Mouse (Mus musculus) intestine, embryonic 16.5 days (tissue): ENCODE results near the gene Gtf3c4. TPM values are rescaled to one million over a fixed set of nuclear protein-coding genes. Genes with fewer than 3 reads are reported as not detected.

Source experiments
- ATAC-seq: fragments of 200-750 bp; cut with Nextera tagmentation; 2 replicates; pipeline ENCODE4 v1.8.0; 2017; ENCODE audit warnings: moderate TSS enrichment, moderate library complexity
- H3K27ac ChIP-seq: fragments of 300-500 bp; sonication (generic); 2 replicates; pipeline ENCODE4 v1.5.1; 2014; ENCODE audit warnings: mild to moderate bottlenecking, low read length
- H3K27me3 ChIP-seq: fragments of 300-500 bp; sonication (generic); replicated peaks from 2 replicates; pipeline ENCODE4 v1.6.1; 2014; ENCODE audit warnings: low read length, control low read depth, mixed read lengths; ENCODE audit not compliant: control insufficient read depth, insufficient read depth
- H3K36me3 ChIP-seq: fragments of 300-500 bp; sonication (generic); 2 replicates; pipeline ENCODE4 v1.6.1; 2014; ENCODE audit warnings: low read length, control low read depth; ENCODE audit not compliant: control insufficient read depth, insufficient read depth
- H3K4me1 ChIP-seq: fragments of 300-500 bp; sonication (generic); 2 replicates; pipeline ENCODE4 v1.6.1; 2014; ENCODE audit warnings: low read length, control low read depth, mixed read lengths; ENCODE audit not compliant: control insufficient read depth, insufficient read depth
- H3K4me2 ChIP-seq: fragments of 300-500 bp; sonication (generic); 2 replicates; pipeline ENCODE4 v1.6.1; 2014; ENCODE audit warnings: low read depth, low read length, control low read depth
- H3K4me3 ChIP-seq: fragments of 300-500 bp; sonication (generic); 2 replicates; pipeline ENCODE4 v1.5.1; 2014; ENCODE audit warnings: mild to moderate bottlenecking, low read length
- H3K9ac ChIP-seq: fragments of 300-500 bp; sonication (generic); 2 replicates; pipeline ENCODE4 v1.6.1; 2014; ENCODE audit warnings: low read depth, low read length
- H3K9me3 ChIP-seq: fragments of 300-500 bp; sonication (generic); 2 replicates; pipeline ENCODE4 v1.6.1; 2016; ENCODE audit warnings: low read length, control low read depth; ENCODE audit not compliant: control insufficient read depth
- WGBS: fragments of 180-500 bp; shearing (Covaris S2); extraction: QIAGEN DNeasy Blood & Tissue Kit; methylation state at CpG from one replicate; pipeline ENCODE4 v1.1.7; 2014; 5-methylcytosine and 5-hydroxymethylcytosine counted together
- polyA plus RNA-seq: library from polyadenylated mRNA; unstranded; fragments of >200 nt; fragmentation: Nextera tagmentation; extraction: Ambion mirVana; gene quantifications from 2 replicates; pipeline ENCODE4 v1.2.1, GENCODE M21; 2015

The Gtf3c4 gene
- polyA plus RNA-seq: 7.1 and 7.4 TPM in 2 replicates

DNA sequence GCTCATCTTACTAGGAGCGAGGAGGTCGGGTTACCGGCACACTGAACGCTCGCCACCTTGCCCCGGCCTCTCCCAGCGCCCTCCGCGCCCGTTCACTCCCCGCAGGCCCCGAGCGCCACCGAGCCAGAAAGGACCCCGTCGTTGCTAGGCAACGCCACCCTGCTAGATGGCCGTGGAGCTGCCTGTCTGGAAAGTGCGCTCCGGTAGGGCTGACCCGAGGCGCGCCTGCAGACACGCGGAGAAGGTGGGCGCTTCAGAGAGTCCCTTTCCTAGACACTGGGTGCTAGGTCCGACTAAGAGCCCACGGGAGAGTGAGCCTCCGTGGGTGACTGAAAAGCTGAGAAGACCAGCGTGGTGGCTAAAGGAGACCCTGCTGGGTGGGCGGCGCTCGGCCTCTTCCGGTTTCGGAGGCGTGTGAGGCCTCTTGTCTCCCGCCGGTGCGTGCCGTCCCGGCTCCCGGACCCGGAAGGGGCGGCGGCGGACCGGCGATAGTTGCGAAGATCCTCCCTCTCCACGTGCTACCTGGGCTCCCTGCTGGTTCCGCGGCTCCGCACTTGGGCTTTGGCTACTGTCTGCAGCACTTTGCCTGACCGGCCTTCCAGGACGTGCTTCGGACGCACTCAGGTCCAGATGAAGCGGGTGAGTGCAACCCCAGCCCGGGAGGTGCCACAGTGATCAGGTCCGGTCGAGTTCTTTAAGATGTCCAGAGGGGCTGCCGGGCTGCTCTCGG is at the start of gene Gtf3c4, which contains the start of gene Ddx31:
Gtf3c4 (minus strand) TSS at position 139 of the 730 bp plus-strand sequence.
Ddx31 (plus strand) TSS at position 185 of the 730 bp plus-strand sequence.
- H3K4me3 ChIP-seq: peak within 1 kb of the TSS; percentile 96
- ATAC-seq: peak; percentile 96
- WGBS: under 1% methylated on average over 63 of the region's 63 CpGs
- H3K9me3 ChIP-seq: no peaks in the 10 kb centered on the region
- peak within 1 kb of the TSS; percentile 88 for H3K4me2 ChIP-seq
- H3K27ac ChIP-seq: peak within 1 kb of the TSS; percentile 94
- H3K27me3 ChIP-seq: no peaks in the 10 kb centered on the region
- H3K36me3 ChIP-seq: peaks cover 4% of the 10 kb centered on the region; the same call in 1 of the 2 replicates
- peaks cover 27% of the 10 kb centered on the region for H3K4me1 ChIP-seq
- H3K9ac ChIP-seq: peak within 1 kb of the TSS; percentile 90

DNA sequence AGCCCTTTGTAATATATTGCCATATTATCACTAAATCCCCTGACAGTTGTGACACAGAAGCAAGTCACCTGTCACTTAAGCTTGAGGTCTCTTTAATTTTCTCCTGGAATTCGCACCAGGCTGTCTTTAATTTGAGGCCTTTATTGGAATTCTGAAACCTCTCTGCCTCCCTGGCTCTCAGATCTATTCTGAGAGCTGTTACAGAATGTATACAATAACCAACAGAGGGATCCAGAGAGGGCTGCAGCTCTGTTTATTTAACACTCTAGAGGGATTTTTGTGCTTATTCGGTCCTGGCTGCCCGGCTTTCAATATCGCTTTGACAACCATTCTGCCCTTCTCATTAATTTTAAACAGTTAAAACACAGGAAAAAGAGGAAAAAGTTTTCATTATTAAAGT is 44.8 kb upstream of the Gtf3c4 start:
- WGBS: 44% methylated on average over 4 of the region's 4 CpGs

DNA sequence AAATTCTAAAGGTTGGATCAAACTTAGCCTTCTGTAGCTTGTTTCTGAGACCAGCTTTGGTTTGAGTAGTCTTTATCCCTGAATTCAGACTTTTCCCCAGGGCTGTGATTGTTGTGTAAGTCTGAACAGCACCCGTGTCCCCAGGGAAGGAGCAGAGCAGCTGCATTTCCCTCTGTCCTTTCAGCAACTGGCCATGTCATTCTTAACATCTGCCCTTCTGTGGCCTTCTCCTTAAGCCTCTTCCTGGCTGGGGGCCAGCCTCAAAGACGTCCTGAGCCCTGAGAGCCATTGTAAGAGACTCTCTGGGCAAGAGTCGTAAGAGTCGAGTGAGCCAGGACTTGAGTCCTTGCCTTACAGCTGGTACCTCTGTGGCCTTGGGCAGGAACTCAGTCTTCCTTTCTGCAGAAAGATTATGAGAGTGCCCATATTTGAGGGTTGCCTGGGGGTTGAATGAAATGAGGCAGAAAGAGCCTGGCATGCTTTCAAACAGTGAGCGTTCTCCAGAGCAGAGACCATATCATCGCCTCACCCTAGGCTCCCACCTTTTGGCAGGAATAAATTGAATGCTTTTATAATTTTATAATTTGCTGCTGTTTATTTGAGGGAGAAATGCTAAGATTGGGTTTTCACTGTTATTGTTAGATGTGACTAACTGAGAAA is 42.8 kb upstream of the Gtf3c4 start:
- Histone ChIP-seq H3K27me3 (no peaks in the 10 kb centered on the region), H3K4me3 (no peak overlapping the region), H3K9me3 (no peaks in the 10 kb centered on the region), H3K27ac (no peak overlapping the region), H3K4me1 (no peaks in the 10 kb centered on the region), H3K4me2 (no peak overlapping the region), H3K9ac (no peak overlapping the region), H3K36me3 (0 out of 2 replicates have a peak, but pooled peaks cover 3% of the 10 kb centered on the region)
- 75% methylated on average over 6 of the region's 6 CpGs for WGBS
- no peak for ATAC-seq

More for the DNA sequence above, 44.8 kb upstream of the Gtf3c4 start:
- Histone ChIP-seq H3K4me3 (no peak overlapping the region), H3K27ac (no peak overlapping the region), H3K4me2 (no peak overlapping the region), H3K9me3 (no peaks in the 10 kb centered on the region), H3K9ac (no peak overlapping the region), H3K27me3 (no peaks in the 10 kb centered on the region), H3K4me1 (no peaks in the 10 kb centered on the region), H3K36me3 (0 out of 2 replicates have a peak, but pooled peaks cover 3% of the 10 kb centered on the region)
- no peak for ATAC-seq

GRCm38 (mm10) chr2:28882047-28882446 is 41.9 kb upstream of the Gtf3c4 start:
- no peak overlapping the region for H3K4me2 ChIP-seq
- 0 out of 2 replicates have a peak, but pooled peaks cover 3% of the 10 kb centered on the region for H3K36me3 ChIP-seq
- ATAC-seq: no peak
- no peak overlapping the region for H3K27ac ChIP-seq
- H3K4me1 ChIP-seq: no peaks in the 10 kb centered on the region
- H3K9ac ChIP-seq: no peak overlapping the region
- H3K4me3 ChIP-seq: no peak overlapping the region
- no peaks in the 10 kb centered on the region for H3K27me3 ChIP-seq
- H3K9me3 ChIP-seq: no peaks in the 10 kb centered on the region
- WGBS: 84% methylated on average over 3 of the region's 3 CpGs

DNA sequence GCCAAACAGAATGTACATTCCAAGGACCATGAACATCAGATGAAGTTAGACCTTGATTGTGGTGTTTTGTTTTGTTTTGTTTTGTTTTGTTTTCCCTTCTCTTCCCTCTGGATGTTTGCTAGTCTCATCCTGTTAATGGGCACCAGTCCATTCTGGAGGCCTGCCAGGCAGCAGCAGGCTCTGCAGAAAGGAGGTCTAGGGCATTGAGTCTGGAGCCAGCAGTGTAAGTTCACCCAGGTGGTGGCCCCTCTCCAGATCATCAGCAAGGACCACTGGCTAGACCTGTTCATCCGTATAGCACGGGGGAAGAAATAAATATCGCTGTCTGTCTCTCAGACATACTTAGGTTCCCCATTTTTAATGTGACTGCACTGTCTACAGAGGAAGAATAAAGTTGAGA is 41.1 kb upstream of the Gtf3c4 start:
- WGBS: 87% methylated on average over 3 of the region's 3 CpGs

DNA sequence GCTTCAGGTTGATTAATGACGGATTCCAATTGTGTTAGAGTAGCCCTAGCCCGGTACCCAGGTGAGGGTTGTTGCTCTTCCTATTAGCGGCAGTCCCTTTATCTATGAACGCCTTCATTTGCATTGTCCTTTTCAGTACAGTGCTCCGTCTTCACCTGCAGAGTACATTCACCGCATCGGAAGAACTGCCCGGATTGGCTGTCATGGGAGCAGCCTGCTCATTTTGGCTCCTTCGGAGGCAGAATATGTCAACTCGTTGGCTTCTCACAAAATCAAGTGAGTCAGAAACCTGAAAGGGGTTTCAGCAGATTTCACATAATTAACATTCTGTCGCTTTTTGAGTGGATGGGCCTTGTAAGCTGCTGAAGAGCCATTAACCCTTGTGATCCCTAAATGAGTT is 35.4 kb upstream of the Gtf3c4 start:
- H3K27me3 ChIP-seq: no peaks in the 10 kb centered on the region
- H3K9ac ChIP-seq: no peak overlapping the region
- no peak overlapping the region for H3K4me2 ChIP-seq
- no peaks in the 10 kb centered on the region for H3K4me1 ChIP-seq
- no peak overlapping the region for H3K4me3 ChIP-seq
- no peak overlapping the region for H3K27ac ChIP-seq
- no peak for ATAC-seq
- no peaks in the 10 kb centered on the region for H3K36me3 ChIP-seq
- 88% methylated on average over 11 of the region's 11 CpGs for WGBS
- H3K9me3 ChIP-seq: no peaks in the 10 kb centered on the region

More for the DNA sequence above, 41.1 kb upstream of the Gtf3c4 start:
- Histone ChIP-seq H3K4me2 (no peak overlapping the region), H3K9ac (no peak overlapping the region), H3K36me3 (0 out of 2 replicates have a peak, but pooled peaks cover 3% of the 10 kb centered on the region), H3K4me1 (no peaks in the 10 kb centered on the region), H3K27ac (no peak overlapping the region), H3K4me3 (no peak overlapping the region), H3K9me3 (no peaks in the 10 kb centered on the region), H3K27me3 (no peaks in the 10 kb centered on the region)
- ATAC-seq: no peak

DNA sequence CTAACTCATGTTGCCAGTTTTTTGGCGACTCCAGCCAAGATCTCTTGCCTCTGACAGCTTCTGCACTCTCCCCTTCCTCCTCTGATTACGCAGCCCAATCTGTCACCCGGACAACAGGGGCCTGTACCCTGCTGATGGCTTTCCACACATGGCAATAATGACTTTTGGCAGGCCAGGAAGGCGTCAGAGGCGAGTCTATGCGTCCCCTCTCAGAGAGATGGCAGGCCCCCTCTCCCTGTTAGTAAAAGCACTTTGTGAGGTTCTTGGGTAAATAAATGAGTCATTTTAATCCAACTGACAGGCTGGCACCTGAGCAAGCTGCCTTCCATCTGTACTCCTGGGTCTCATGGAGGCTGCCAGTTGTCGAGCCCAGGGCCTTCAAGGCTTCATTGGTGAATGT is 27.3 kb upstream of the Gtf3c4 start:
- ATAC-seq: no peak
- H3K36me3 ChIP-seq: no peaks in the 10 kb centered on the region; the same call in 1 of the 2 replicates
- no peaks in the 10 kb centered on the region for H3K4me1 ChIP-seq
- no peak overlapping the region for H3K27ac ChIP-seq
- 70% methylated on average over 7 of the region's 7 CpGs for WGBS
- H3K4me3 ChIP-seq: no peak overlapping the region
- H3K27me3 ChIP-seq: no peaks in the 10 kb centered on the region
- H3K9ac ChIP-seq: no peak overlapping the region
- no peaks in the 10 kb centered on the region for H3K9me3 ChIP-seq
- no peak overlapping the region for H3K4me2 ChIP-seq

GRCm38 (mm10) chr2:28863857-28864256 is 23.7 kb upstream of the Gtf3c4 start:
- H3K4me1 ChIP-seq: no peaks in the 10 kb centered on the region
- H3K4me2 ChIP-seq: no peak overlapping the region
- no peak overlapping the region for H3K4me3 ChIP-seq
- ATAC-seq: no peak
- no peak overlapping the region for H3K27ac ChIP-seq
- H3K9me3 ChIP-seq: no peaks in the 10 kb centered on the region
- H3K9ac ChIP-seq: no peak overlapping the region
- no peaks in the 10 kb centered on the region; the same call in 1 of the 2 replicates for H3K36me3 ChIP-seq
- no peaks in the 10 kb centered on the region for H3K27me3 ChIP-seq

- Histone ChIP-seq H3K27ac (no peak overlapping the region), H3K36me3 (no peaks in the 10 kb centered on the region; the same call in 1 of the 2 replicates), H3K9ac (no peak overlapping the region), H3K27me3 (no peaks in the 10 kb centered on the region), H3K4me1 (no peaks in the 10 kb centered on the region), H3K4me2 (no peak overlapping the region), H3K4me3 (no peak overlapping the region), H3K9me3 (no peaks in the 10 kb centered on the region)
- no peak for ATAC-seq
- 91% methylated on average over 8 of the region's 8 CpGs for WGBS
Measured at GRCm38 (mm10) chr2:28860678-28861423, 20.7 kb upstream of the Gtf3c4 start.
